Mouse (Mus musculus): Measurements from ENCODE around the gene Pcdh15. TPM values are rescaled to one million over a fixed set of nuclear protein-coding genes. Genes with fewer than 3 reads are reported as not detected.

The Pcdh15 gene
- polyA plus RNA-seq, 1 experiment from 2014 or later = 0.62 TPM

DNA sequence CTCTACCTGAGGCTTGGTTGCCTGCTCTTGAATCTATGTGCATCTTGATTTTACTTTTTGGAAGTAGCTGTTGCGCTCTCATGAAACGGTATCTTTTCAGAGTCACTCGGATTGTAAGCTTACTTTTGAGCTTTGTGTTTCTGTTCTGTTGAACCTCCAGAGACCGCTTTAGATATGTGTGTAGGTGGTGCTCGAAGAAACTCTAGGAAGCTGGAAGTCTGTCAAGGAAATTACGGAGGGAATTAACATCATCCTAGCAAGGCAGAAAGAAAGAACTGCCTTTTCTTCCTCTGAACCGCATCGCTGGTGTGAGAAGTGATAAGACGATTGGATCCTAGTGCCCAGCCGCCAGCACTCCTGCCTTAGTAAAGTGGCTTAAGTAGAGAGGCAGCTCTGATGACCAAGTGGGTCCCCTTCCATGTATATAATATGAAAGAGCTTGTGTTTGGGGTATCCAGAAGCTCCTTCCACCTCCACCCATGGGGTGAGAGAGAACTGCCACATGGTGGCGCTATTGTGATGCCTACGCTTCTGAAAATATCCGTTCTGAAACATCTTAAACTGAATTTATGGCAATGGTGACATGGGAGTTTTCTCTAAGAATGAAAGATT lies 4.3 kb downstream of the Pcdh15 start:
- peaks cover 20% of the 10 kb centered on the region for H3K27me3 ChIP-seq (ENCODE audit: control insufficient read depth, insufficient read depth, low read length)
- no peak for ATAC-seq (ENCODE audit: low FRiP score, low TSS enrichment)
- no peak overlapping the region for H3K4me2 ChIP-seq (replicated peaks; ENCODE audit: low read depth, low read length)
- H3K9ac ChIP-seq (ENCODE audit: low read depth, low read length) = no peak overlapping the region
- H3K4me1 ChIP-seq (ENCODE audit: control insufficient read depth, insufficient read depth, low read length) = no peaks in the 10 kb centered on the region
- H3K27ac ChIP-seq (ENCODE audit: low read depth, low read length) = no peak overlapping the region
- no peaks in the 10 kb centered on the region for H3K36me3 ChIP-seq (ENCODE audit: control insufficient read depth, insufficient read depth, low read length)
- whole genome bisulfite sequencing = 74% methylated on average over 13 of the region's 13 CpGs
- H3K9me3 ChIP-seq (ENCODE audit: control insufficient read depth, low read length) = no peaks in the 10 kb centered on the region
- no peak overlapping the region for H3K4me3 ChIP-seq (ENCODE audit: low read length)

- no peak for ATAC-seq (ENCODE audit: low FRiP score, low TSS enrichment)
- Histone ChIP-seq H3K4me3 (ENCODE audit: low read length) (no peak overlapping the region), H3K9me3 (ENCODE audit: control insufficient read depth, low read length) (no peaks in the 10 kb centered on the region), H3K36me3 (ENCODE audit: control insufficient read depth, insufficient read depth, low read length) (no peaks in the 10 kb centered on the region), H3K27me3 (ENCODE audit: control insufficient read depth, insufficient read depth, low read length) (peaks cover 3% of the 10 kb centered on the region; the same call in 1 of the 2 replicates), H3K4me1 (ENCODE audit: control insufficient read depth, insufficient read depth, low read length) (no peaks in the 10 kb centered on the region), H3K9ac (ENCODE audit: low read depth, low read length) (no peak overlapping the region), H3K27ac (ENCODE audit: low read depth, low read length) (no peak overlapping the region), H3K4me2 (replicated peaks; ENCODE audit: low read depth, low read length) (no peak overlapping the region)
- 54% methylated on average over 2 of the region's 2 CpGs for WGBS
These were observed 6.8 kb downstream of the Pcdh15 start for GRCm38 (mm10) chr10:73105893-73106292.

DNA sequence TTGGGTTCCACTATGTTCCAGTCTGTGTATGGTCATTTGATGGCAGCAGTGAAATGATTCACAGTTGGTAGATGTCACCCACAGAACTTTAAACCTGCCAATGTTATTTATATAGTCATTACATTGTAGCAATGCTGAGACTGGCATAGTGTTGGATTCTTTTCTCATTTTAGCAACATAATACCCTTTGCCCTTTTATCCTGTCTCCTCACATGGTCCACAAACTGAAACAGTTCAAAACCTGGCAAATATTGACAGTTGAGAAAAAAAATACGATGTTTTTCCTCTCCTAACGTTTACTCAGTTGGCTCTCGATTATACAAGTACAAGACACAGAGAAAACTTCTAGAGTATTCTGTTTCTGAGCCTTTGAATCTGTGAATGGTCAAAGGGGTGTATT lies 38.8 kb downstream of the Pcdh15 start:
- Histone ChIP-seq H3K9me3 (ENCODE audit: control insufficient read depth, low read length) (no peaks in the 10 kb centered on the region), H3K36me3 (ENCODE audit: control insufficient read depth, insufficient read depth, low read length) (no peaks in the 10 kb centered on the region), H3K27me3 (ENCODE audit: control insufficient read depth, insufficient read depth, low read length) (no peaks in the 10 kb centered on the region), H3K4me3 (ENCODE audit: low read length) (no peak overlapping the region), H3K4me1 (ENCODE audit: control insufficient read depth, insufficient read depth, low read length) (no peaks in the 10 kb centered on the region), H3K9ac (ENCODE audit: low read depth, low read length) (no peak overlapping the region), H3K4me2 (replicated peaks; ENCODE audit: low read depth, low read length) (no peak overlapping the region), H3K27ac (ENCODE audit: low read depth, low read length) (no peak overlapping the region)
- ATAC-seq (ENCODE audit: low FRiP score, low TSS enrichment) = no peak
- WGBS = 34% methylated on average over 3 of the region's 3 CpGs

DNA sequence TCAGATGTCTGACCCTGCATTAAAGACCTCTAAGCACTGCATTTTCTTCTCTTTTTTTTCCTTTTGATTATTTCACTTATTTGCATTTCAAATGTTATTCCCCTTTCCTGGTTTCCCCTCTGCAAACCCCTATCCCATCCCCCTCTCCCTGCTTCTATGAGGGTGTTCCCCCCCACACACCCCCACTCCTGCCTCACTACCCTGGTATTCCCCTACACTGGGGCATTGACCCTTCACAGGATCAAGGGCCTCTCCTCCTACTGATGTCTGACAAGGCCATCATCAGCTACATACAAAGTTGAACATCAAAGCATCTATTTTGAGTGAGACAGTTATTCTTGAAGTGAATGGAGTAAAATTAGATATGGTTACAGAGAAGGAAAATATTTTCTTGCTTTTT lies 48.4 kb downstream of the Pcdh15 start:
- no peak overlapping the region for H3K9ac ChIP-seq (ENCODE audit: low read depth, low read length)
- H3K4me3 ChIP-seq (ENCODE audit: low read length) = no peak overlapping the region
- H3K4me2 ChIP-seq (replicated peaks; ENCODE audit: low read depth, low read length) = no peak overlapping the region
- H3K9me3 ChIP-seq (ENCODE audit: control insufficient read depth, low read length) = no peaks in the 10 kb centered on the region
- no peaks in the 10 kb centered on the region for H3K4me1 ChIP-seq (ENCODE audit: control insufficient read depth, insufficient read depth, low read length)
- H3K36me3 ChIP-seq (ENCODE audit: control insufficient read depth, insufficient read depth, low read length) = no peaks in the 10 kb centered on the region
- ATAC-seq (ENCODE audit: low FRiP score, low TSS enrichment) = no peak
- no peak overlapping the region for H3K27ac ChIP-seq (ENCODE audit: low read depth, low read length)
- H3K27me3 ChIP-seq (ENCODE audit: control insufficient read depth, insufficient read depth, low read length) = no peaks in the 10 kb centered on the region

DNA sequence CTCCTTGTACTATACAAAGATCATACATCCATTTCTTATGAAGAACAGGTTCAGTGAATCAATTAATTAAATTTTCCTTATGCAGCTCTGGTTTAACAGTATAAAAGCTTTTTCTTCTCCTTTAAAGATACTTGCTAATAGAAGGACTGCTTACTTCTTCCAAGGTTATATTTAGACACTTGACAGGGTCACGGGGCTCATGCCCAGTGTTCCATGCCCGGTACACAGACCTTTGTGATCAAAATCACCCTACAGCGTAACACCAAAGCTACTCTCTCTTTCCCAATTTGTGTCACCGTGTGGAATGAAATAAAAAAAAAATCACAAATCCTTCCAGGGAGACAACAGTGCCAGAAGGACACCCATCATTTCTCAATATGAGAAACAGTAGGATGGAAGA lies 48.8 kb downstream of the Pcdh15 start:
- Histone ChIP-seq H3K27me3 (ENCODE audit: control insufficient read depth, insufficient read depth, low read length) (no peaks in the 10 kb centered on the region), H3K9me3 (ENCODE audit: control insufficient read depth, low read length) (no peaks in the 10 kb centered on the region), H3K4me3 (ENCODE audit: low read length) (no peak overlapping the region), H3K4me2 (replicated peaks; ENCODE audit: low read depth, low read length) (no peak overlapping the region), H3K9ac (ENCODE audit: low read depth, low read length) (no peak overlapping the region), H3K4me1 (ENCODE audit: control insufficient read depth, insufficient read depth, low read length) (no peaks in the 10 kb centered on the region), H3K36me3 (ENCODE audit: control insufficient read depth, insufficient read depth, low read length) (no peaks in the 10 kb centered on the region), H3K27ac (ENCODE audit: low read depth, low read length) (no peak overlapping the region)
- ATAC-seq (ENCODE audit: low FRiP score, low TSS enrichment) = no peak
- 77% methylated on average over 4 of the region's 4 CpGs for WGBS

- Histone ChIP-seq H3K9me3 (ENCODE audit: control insufficient read depth, low read length) (no peaks in the 10 kb centered on the region), H3K27ac (ENCODE audit: low read depth, low read length) (no peak overlapping the region), H3K9ac (ENCODE audit: low read depth, low read length) (no peak overlapping the region), H3K4me2 (replicated peaks; ENCODE audit: low read depth, low read length) (no peak overlapping the region), H3K4me3 (ENCODE audit: low read length) (no peak overlapping the region), H3K4me1 (ENCODE audit: control insufficient read depth, insufficient read depth, low read length) (no peaks in the 10 kb centered on the region), H3K36me3 (ENCODE audit: control insufficient read depth, insufficient read depth, low read length) (no peaks in the 10 kb centered on the region), H3K27me3 (ENCODE audit: control insufficient read depth, insufficient read depth, low read length) (no peaks in the 10 kb centered on the region)
- 86% methylated on average over 5 of the region's 5 CpGs for WGBS
- no peak for ATAC-seq (ENCODE audit: low FRiP score, low TSS enrichment)
These were observed 55.4 kb downstream of the Pcdh15 start for GRCm38 (mm10) chr10:73154544-73154943.

GRCm38 (mm10) chr10:73161757-73162156 lies 62.6 kb downstream of the Pcdh15 start:
- H3K27me3 ChIP-seq (ENCODE audit: control insufficient read depth, insufficient read depth, low read length) = no peaks in the 10 kb centered on the region
- H3K9ac ChIP-seq (ENCODE audit: low read depth, low read length) = no peak overlapping the region
- H3K4me2 ChIP-seq (replicated peaks; ENCODE audit: low read depth, low read length) = no peak overlapping the region
- H3K27ac ChIP-seq (ENCODE audit: low read depth, low read length) = no peak overlapping the region
- ATAC-seq (ENCODE audit: low FRiP score, low TSS enrichment) = no peak
- no peaks in the 10 kb centered on the region for H3K4me1 ChIP-seq (ENCODE audit: control insufficient read depth, insufficient read depth, low read length)
- WGBS = 100% methylated on average over 1 of the region's 1 CpGs
- H3K9me3 ChIP-seq (ENCODE audit: control insufficient read depth, low read length) = no peaks in the 10 kb centered on the region
- H3K4me3 ChIP-seq (ENCODE audit: low read length) = no peak overlapping the region
- no peaks in the 10 kb centered on the region for H3K36me3 ChIP-seq (ENCODE audit: control insufficient read depth, insufficient read depth, low read length)

DNA sequence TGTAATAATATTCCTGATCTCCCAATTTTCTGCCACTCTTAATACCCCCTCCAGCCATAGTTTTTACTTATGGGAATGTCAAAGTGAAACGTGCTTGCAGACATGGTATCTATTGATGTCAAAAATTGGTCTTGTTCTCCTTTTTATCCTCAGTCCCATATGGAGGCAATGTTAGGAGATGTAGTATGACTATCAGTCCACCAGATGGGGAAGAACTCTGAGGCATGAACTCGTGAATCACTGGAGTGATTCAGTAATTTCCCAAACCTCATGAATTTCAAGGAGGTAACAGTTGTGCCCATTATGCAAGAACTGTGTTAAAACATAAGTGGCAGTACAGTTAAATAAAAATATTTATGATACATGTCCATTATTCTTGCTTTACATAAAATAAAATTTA lies 116.9 kb downstream of the Pcdh15 start:
- Histone ChIP-seq H3K27ac (ENCODE audit: low read depth, low read length) (no peak overlapping the region), H3K27me3 (ENCODE audit: control insufficient read depth, insufficient read depth, low read length) (no peaks in the 10 kb centered on the region), H3K4me1 (ENCODE audit: control insufficient read depth, insufficient read depth, low read length) (no peaks in the 10 kb centered on the region), H3K9me3 (ENCODE audit: control insufficient read depth, low read length) (no peaks in the 10 kb centered on the region), H3K4me3 (ENCODE audit: low read length) (no peak overlapping the region), H3K36me3 (ENCODE audit: control insufficient read depth, insufficient read depth, low read length) (no peaks in the 10 kb centered on the region), H3K4me2 (replicated peaks; ENCODE audit: low read depth, low read length) (no peak overlapping the region), H3K9ac (ENCODE audit: low read depth, low read length) (no peak overlapping the region)
- 70% methylated on average over 2 of the region's 2 CpGs for whole genome bisulfite sequencing
- ATAC-seq (ENCODE audit: low FRiP score, low TSS enrichment) = no peak

DNA sequence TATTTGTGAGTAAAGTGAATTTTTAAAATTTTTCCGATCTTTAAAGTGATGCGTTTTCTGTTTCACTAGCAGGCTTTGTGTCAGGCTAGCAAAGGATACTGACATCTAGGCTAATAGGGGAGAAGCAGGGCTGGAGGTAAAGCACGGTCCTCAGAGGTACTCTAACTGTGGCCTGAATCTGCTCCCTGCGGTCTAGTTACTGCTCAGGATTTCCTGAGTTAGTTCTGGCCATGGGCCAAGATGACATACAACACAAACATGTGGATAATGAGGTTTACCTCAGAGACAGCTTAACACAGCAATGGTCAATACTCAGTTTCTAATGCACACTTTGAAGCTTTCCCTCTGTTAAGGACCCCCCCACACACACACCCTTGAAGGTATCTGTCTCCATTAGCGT lies 143.2 kb downstream of the Pcdh15 start:
- H3K27me3 ChIP-seq (ENCODE audit: control insufficient read depth, insufficient read depth, low read length) = no peaks in the 10 kb centered on the region
- H3K9ac ChIP-seq (ENCODE audit: low read depth, low read length) = no peak overlapping the region
- no peak overlapping the region for H3K27ac ChIP-seq (ENCODE audit: low read depth, low read length)
- H3K4me2 ChIP-seq (replicated peaks; ENCODE audit: low read depth, low read length) = no peak overlapping the region
- H3K4me3 ChIP-seq (ENCODE audit: low read length) = no peak overlapping the region
- no peaks in the 10 kb centered on the region for H3K4me1 ChIP-seq (ENCODE audit: control insufficient read depth, insufficient read depth, low read length)
- H3K9me3 ChIP-seq (ENCODE audit: control insufficient read depth, low read length) = no peaks in the 10 kb centered on the region
- H3K36me3 ChIP-seq (ENCODE audit: control insufficient read depth, insufficient read depth, low read length) = no peaks in the 10 kb centered on the region
- 78% methylated on average over 5 of the region's 5 CpGs for WGBS
- no peak for ATAC-seq (ENCODE audit: low FRiP score, low TSS enrichment)
